Mouse (Mus musculus): Measurements from ENCODE around the gene Eid2. TPM values are rescaled to one million over a fixed set of nuclear protein-coding genes. Genes with fewer than 3 reads are reported as not detected.

Eid2 gene
- 2.1 and 3.1 TPM in 2 replicates for polyA plus RNA-seq (2012; rRNA removed; ENCODE audit: low replicate concordance)

GRCm38 (mm10) chr7:28267129-28268041 lies at the start of gene Eid2:
Eid2 (plus strand) TSS chr7:28267881.

DNA sequence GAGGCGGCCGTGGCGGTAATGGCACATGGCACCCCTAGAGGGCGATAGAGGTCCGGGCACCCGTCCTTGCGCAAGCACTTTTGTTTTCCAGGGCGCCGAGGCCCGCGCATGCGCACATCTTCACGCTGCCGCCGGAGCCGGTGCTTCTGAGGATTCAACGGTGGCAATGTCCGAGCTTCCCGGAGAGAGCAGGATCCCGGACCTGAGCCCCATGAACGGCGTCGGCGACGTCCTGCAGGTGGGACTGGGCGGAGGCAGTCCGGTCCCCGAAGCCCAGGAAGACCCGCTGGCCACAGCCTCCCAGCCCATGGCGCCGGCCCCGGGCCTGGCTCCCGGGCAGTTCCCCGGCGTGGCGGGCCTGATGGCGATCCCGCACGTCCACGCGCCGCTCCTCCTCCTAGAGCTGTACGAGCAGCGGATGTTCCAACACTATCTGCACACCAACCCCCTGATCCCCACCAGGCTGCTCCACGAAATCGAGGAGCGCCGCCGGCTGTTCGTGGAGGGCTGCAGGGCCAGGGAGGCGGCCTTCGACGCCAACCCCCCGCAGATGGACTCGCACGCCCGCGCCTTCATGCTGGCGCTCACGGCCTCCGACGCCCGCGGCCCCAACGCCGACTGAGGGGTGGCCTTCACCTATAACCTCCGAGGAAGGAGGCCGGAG lies 10.1 kb downstream of the Eid2 start, which contains the start of gene Eid2b:
Gene Eid2b, plus strand, starts transcription at position 125 of the 664 bp plus-strand sequence.

GRCm38 (mm10) chr7:28290638-28291590 lies 23.2 kb downstream of the Eid2 start, which contains the start of gene Selenov:
Selenov (minus strand) TSS chr7:28291186.

GRCm38 (mm10) chr7:28301616-28302433 lies 34.1 kb downstream of the Eid2 start, which contains the start of gene Dll3:
Dll3 (minus strand) TSS chr7:28302238.

GRCm38 (mm10) chr7:28311926-28312543 lies 44.4 kb downstream of the Eid2 start, which contains the start of gene Timm50:
Timm50 (minus strand) TSS chr7:28312072.

Other genes starting within 250 kb of the Eid2 start
- 57.1 and 64.0 TPM in 2 replicates for gene Psmc4, start 217.8 kb upstream of the Eid2 start, polyA plus RNA-seq (2012; rRNA removed; ENCODE audit: low replicate concordance)
- gene Fcgbp, start 196.6 kb upstream of the Eid2 start, polyA plus RNA-seq (2012; rRNA removed; ENCODE audit: low replicate concordance): 1,470 and 3,417 TPM in 2 replicates
- gene 9530053A07Rik, start 138.4 kb upstream of the Eid2 start, polyA plus RNA-seq (2012; rRNA removed; ENCODE audit: low replicate concordance): 0.05 and 0.14 TPM in 2 replicates
- 11.8 and 16.2 TPM in 2 replicates for gene Fbl, start 98.2 kb upstream of the Eid2 start, polyA plus RNA-seq (2012; rRNA removed; ENCODE audit: low replicate concordance)
- gene Dyrk1b, start 88.4 kb upstream of the Eid2 start, polyA plus RNA-seq (2012; rRNA removed; ENCODE audit: low replicate concordance): 35.8 and 47.2 TPM in 2 replicates
- gene Eid2b, start 9.9 kb downstream of the Eid2 start, polyA plus RNA-seq (2012; rRNA removed; ENCODE audit: low replicate concordance): 5.6 and 9.5 TPM in 2 replicates
- not detected in 2 replicates for gene Selenov, start 23.3 kb downstream of the Eid2 start, polyA plus RNA-seq (2012; rRNA removed; ENCODE audit: low replicate concordance)
- gene Dll3, start 34.4 kb downstream of the Eid2 start, polyA plus RNA-seq (2012; rRNA removed; ENCODE audit: low replicate concordance): 0.85 and 2.0 TPM in 2 replicates
- gene Timm50, start 44.2 kb downstream of the Eid2 start, polyA plus RNA-seq (2012; rRNA removed; ENCODE audit: low replicate concordance): 62.6 and 69.2 TPM in 2 replicates
- gene Supt5, start 70.9 kb downstream of the Eid2 start, polyA plus RNA-seq (2012; rRNA removed; ENCODE audit: low replicate concordance): 67.1 and 86.1 TPM in 2 replicates
- 542 and 682 TPM in 2 replicates for gene Rps16, start 82.8 kb downstream of the Eid2 start, polyA plus RNA-seq (2012; rRNA removed; ENCODE audit: low replicate concordance)
- gene Plekhg2, start 104.7 kb downstream of the Eid2 start, polyA plus RNA-seq (2012; rRNA removed; ENCODE audit: low replicate concordance): 18.5 and 35.5 TPM in 2 replicates
- 75.8 and 210 TPM in 2 replicates for gene Zfp36, start 112.4 kb downstream of the Eid2 start, polyA plus RNA-seq (2012; rRNA removed; ENCODE audit: low replicate concordance)
- 48.3 and 51.3 TPM in 2 replicates for gene Med29, start 124.8 kb downstream of the Eid2 start, polyA plus RNA-seq (2012; rRNA removed; ENCODE audit: low replicate concordance)
- 81.7 and 153 TPM in 2 replicates for gene Paf1, start 125.1 kb downstream of the Eid2 start, polyA plus RNA-seq (2012; rRNA removed; ENCODE audit: low replicate concordance)
- gene Gmfg, start 169.6 kb downstream of the Eid2 start, polyA plus RNA-seq (2012; rRNA removed; ENCODE audit: low replicate concordance): 3.9 and 4.1 TPM in 2 replicates
- gene Lrfn1, start 184.1 kb downstream of the Eid2 start, polyA plus RNA-seq (2012; rRNA removed; ENCODE audit: low replicate concordance): 1.9 and 2.2 TPM in 2 replicates
- not detected in 2 replicates for gene Ifnl2, start 242.6 kb downstream of the Eid2 start, polyA plus RNA-seq (2012; rRNA removed; ENCODE audit: low replicate concordance)